Mouse (Mus musculus): ENCODE results near the gene Tas1r3. TPM values are rescaled to one million over a fixed set of nuclear protein-coding genes. Genes with fewer than 3 reads are reported as not detected.

The Tas1r3 gene
- total RNA-seq, 1 experiment, result 0.40 TPM

DNA sequence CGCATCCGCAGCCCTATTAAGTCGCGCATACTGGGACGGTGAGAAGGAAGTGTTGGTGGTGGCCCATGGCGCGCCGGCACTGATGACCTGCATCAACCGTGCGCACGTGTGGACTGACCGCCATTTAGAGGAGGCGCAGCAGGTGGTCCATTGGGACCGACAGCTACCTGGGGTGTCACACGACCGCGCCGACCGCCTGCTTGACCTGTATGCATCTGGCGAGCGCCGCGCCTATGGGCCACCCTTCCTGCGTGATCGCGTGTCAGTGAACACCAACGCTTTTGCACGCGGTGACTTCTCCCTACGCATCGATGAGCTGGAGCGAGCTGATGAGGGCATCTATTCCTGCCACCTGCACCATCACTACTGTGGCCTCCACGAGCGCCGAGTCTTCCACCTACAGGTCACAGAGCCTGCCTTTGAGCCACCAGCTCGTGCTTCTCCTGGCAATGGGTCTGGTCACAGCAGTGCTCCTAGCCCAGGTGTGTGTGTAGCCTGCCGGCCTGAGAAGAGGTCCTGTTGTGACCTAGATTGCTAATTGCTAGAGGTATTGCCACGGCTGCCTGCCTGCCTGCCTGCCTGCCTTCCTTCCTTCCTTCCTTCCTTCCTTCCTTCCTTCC is 21.4 kb downstream of the Tas1r3 start:
- in situ Hi-C loops (cut with MboI; ENCODE audit: low sequenced_read_pairs in 2 of 2, unreplicated experiment in 2 of 2), result no loop called here
- DNase-seq (ENCODE audit: low read depth, low spot score), result no peak
- Histone ChIP-seq H3K36me3 (ENCODE audit: control insufficient read depth, insufficient read depth, low read length, poor library complexity, severe bottlenecking) (no peaks in the 10 kb centered on the region), H3K4me1 (ENCODE audit: control insufficient read depth in 2 of 2, insufficient read depth in 2 of 2, low read length in 2 of 2, poor library complexity in 1 of 2) (peaks cover 2 to 20% of the 10 kb centered on the region in 2 experiments; a peak in 3 of 4 replicates), H3K9me3 (ENCODE audit: control insufficient read depth, insufficient read depth, low read depth, low read length) (no peaks in the 10 kb centered on the region), H3K9ac (ENCODE audit: insufficient read depth, low read depth, low read length, poor library complexity, severe bottlenecking) (peak overlapping the region; percentile 22; the same call in 1 of the 2 replicates), H3K27ac (ENCODE audit: insufficient read depth, low read depth, low read length, poor library complexity, severe bottlenecking) (no peak overlapping the region), H3K4me3 (ENCODE audit: insufficient read depth in 1 of 2, low read depth in 1 of 2, low read length in 2 of 2, poor library complexity in 1 of 2, severe bottlenecking in 1 of 2) (peak overlapping the region; percentile 57 to 64)
- no peak for TF ChIP-seq HCFC1 (IDR thresholded peaks at IDR 0.05; ENCODE audit: borderline replicate concordance, insufficient read depth, low read length)
- TF ChIP-seq CHD2 (IDR thresholded peaks at IDR 0.05; ENCODE audit: low read depth, low read length), result no peak
- no peak for TF ChIP-seq ZC3H11A (IDR thresholded peaks at IDR 0.05; ENCODE audit: borderline replicate concordance, low read depth, low read length)
- TF ChIP-seq MAFK (IDR thresholded peaks at IDR 0.05; ENCODE audit: insufficient read depth, low read depth, low read length), result no peak
- no peak for TF ChIP-seq ZNF384 (IDR thresholded peaks at IDR 0.05; ENCODE audit: low read depth, low read length)

DNA sequence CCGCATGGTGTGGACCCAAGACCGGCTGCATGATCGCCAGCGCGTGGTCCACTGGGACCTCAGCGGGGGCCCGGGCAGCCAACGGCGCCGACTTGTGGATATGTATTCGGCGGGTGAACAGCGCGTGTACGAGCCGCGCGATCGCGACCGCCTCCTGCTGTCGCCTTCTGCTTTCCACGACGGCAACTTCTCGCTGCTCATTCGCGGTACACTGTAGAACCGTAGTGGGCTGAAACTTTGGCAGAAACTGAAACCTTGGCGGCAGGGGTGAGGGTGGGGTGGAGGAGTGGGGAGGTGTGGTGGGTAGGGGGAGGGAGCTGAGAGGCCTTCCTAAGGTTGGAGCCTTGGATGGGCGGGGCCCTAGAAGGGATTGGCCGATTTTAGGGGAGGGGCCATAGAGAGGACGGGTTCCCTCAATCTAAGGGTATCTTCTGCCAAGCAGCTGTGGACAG is 22.1 kb downstream of the Tas1r3 start:
- Histone ChIP-seq H3K9ac (ENCODE audit: insufficient read depth, low read depth, low read length, poor library complexity, severe bottlenecking) (peak overlapping the region; percentile 42), H3K9me3 (ENCODE audit: control insufficient read depth, insufficient read depth, low read depth, low read length) (no peaks in the 10 kb centered on the region), H3K4me3 (ENCODE audit: insufficient read depth in 1 of 2, low read depth in 1 of 2, low read length in 2 of 2, poor library complexity in 1 of 2, severe bottlenecking in 1 of 2) (peak overlapping the region; percentile 64 to 76), H3K27ac (ENCODE audit: insufficient read depth, low read depth, low read length, poor library complexity, severe bottlenecking) (no peak overlapping the region), H3K36me3 (ENCODE audit: control insufficient read depth, insufficient read depth, low read length, poor library complexity, severe bottlenecking) (no peaks in the 10 kb centered on the region), H3K4me1 (ENCODE audit: control insufficient read depth in 2 of 2, insufficient read depth in 2 of 2, low read length in 2 of 2, poor library complexity in 1 of 2) (peaks cover 2 to 17% of the 10 kb centered on the region in 2 experiments; a peak in 3 of 4 replicates)
- DNase-seq (ENCODE audit: low read depth, low spot score), result peak; percentile 89
- in situ Hi-C loops (cut with MboI; ENCODE audit: low sequenced_read_pairs in 2 of 2, unreplicated experiment in 2 of 2), result no loop called here
- no peak for TF ChIP-seq ZC3H11A (IDR thresholded peaks at IDR 0.05; ENCODE audit: borderline replicate concordance, low read depth, low read length)

DNA sequence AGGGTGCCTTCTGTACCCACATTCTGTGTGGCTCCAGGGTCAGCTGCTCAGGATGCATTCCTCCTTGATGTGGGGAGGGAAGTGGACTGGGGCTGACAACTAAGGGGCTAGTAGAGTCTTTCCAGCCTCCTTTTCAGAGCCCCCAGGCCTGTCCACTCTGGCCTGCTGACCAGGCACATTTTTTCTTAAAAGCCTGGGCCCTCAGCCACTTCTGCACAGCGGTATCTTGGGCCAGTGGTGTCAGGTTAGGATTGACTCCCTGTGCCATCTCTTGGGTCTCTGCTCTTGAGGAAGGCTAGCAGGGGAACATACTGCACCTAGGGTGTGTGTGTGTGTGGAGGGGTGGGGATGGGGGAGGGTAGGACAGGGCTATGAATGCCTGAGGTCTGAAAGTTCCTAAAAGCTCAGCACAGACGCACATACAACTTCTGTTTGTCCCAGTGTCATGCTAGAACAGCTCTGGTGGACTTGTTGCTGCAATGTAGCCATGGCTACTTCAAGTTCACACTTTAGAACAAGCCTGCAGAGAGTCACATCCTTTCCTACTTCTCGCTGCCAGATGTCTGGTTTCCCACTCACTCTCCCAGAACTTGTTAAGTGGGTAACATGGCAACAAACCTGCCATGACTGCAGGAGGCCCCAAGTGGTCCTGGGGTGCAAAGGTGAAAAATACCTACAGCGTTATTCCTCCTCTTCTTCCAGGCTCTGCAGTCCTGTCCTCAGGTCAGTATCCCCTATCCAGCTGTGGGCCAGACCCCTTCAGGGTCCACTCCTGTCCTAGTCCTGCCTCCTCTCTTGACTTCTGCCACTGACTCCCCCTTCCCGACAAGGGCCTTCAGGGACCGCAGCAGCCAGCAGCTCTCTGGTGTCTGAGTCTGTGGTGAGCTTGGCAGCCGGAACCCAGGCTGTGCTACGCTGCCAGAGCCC is 22.8 kb downstream of the Tas1r3 start:
- H3K9ac ChIP-seq (ENCODE audit: insufficient read depth, low read depth, low read length, poor library complexity, severe bottlenecking), result peak overlapping the region; percentile 42
- no peak overlapping the region for H3K27ac ChIP-seq (ENCODE audit: insufficient read depth, low read depth, low read length, poor library complexity, severe bottlenecking)
- H3K36me3 ChIP-seq (ENCODE audit: control insufficient read depth, insufficient read depth, low read length, poor library complexity, severe bottlenecking), result no peaks in the 10 kb centered on the region
- peak overlapping the region; percentile 64 to 76 for H3K4me3 ChIP-seq (ENCODE audit: insufficient read depth in 1 of 2, low read depth in 1 of 2, low read length in 2 of 2, poor library complexity in 1 of 2, severe bottlenecking in 1 of 2)
- H3K4me1 ChIP-seq (ENCODE audit: control insufficient read depth in 2 of 2, insufficient read depth in 2 of 2, low read length in 2 of 2, poor library complexity in 1 of 2), result peaks cover 2 to 17% of the 10 kb centered on the region in 2 experiments; a peak in 3 of 4 replicates
- no peak for DNase-seq (ENCODE audit: low read depth, low spot score)
- TF ChIP-seq ZNF384 (IDR thresholded peaks at IDR 0.05; ENCODE audit: low read depth, low read length) (no peak), HCFC1 (IDR thresholded peaks at IDR 0.05; ENCODE audit: borderline replicate concordance, insufficient read depth, low read length) (no peak), CHD2 (IDR thresholded peaks at IDR 0.05; ENCODE audit: low read depth, low read length) (no peak), ZC3H11A (IDR thresholded peaks at IDR 0.05; ENCODE audit: borderline replicate concordance, low read depth, low read length) (no peak), MAFK (IDR thresholded peaks at IDR 0.05; ENCODE audit: insufficient read depth, low read depth, low read length) (no peak)
- in situ Hi-C loops (cut with MboI; ENCODE audit: low sequenced_read_pairs in 2 of 2, unreplicated experiment in 2 of 2), result no loop called here
- no peaks in the 10 kb centered on the region for H3K9me3 ChIP-seq (ENCODE audit: control insufficient read depth, insufficient read depth, low read depth, low read length)

DNA sequence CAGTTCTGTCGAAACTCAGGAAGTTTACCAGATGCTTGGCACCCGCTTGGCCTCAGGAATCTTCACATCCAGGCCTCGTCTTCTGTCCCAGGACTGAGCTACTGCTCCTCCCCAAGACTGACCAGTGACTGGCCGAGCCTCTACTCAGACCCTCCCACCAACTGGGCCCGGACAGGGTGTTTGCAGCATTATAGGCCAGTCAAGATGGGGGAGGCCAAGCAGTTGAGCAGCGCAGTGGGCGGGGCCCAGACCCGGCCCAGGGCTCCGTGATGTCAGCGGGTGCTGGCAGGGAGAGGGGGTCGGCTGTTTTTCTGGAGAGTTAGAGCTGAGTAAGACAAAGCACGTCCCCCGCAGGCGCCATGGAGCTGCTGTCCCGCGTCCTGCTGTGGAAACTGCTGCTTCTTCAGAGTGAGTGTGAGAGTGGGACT is 23.7 kb downstream of the Tas1r3 start, which contains the start of gene Mxra8:
TSS of gene Mxra8 (plus strand) at position 198 of the 428 bp plus-strand sequence.
- no peak within 1 kb of the TSS for H3K9ac ChIP-seq (ENCODE audit: insufficient read depth, low read depth, low read length, poor library complexity, severe bottlenecking)
- in situ Hi-C loops (cut with MboI; ENCODE audit: low sequenced_read_pairs in 2 of 2, unreplicated experiment in 2 of 2), result no loop called here
- H3K4me1 ChIP-seq (ENCODE audit: control insufficient read depth in 2 of 2, insufficient read depth in 2 of 2, low read length in 2 of 2, poor library complexity in 1 of 2), result peaks cover 2 to 17% of the 10 kb centered on the region in 2 experiments; a peak in 3 of 4 replicates
- TF ChIP-seq ZNF384 (IDR thresholded peaks at IDR 0.05; ENCODE audit: low read depth, low read length) (no peak), ZC3H11A (IDR thresholded peaks at IDR 0.05; ENCODE audit: borderline replicate concordance, low read depth, low read length) (no peak), HCFC1 (IDR thresholded peaks at IDR 0.05; ENCODE audit: borderline replicate concordance, insufficient read depth, low read length) (no peak), MAFK (IDR thresholded peaks at IDR 0.05; ENCODE audit: insufficient read depth, low read depth, low read length) (no peak), CHD2 (IDR thresholded peaks at IDR 0.05; ENCODE audit: low read depth, low read length) (no peak)
- peak within 1 kb of the TSS; percentile 26 to 64; a peak in 3 of 4 replicates for H3K4me3 ChIP-seq (ENCODE audit: insufficient read depth in 1 of 2, low read depth in 1 of 2, low read length in 2 of 2, poor library complexity in 1 of 2, severe bottlenecking in 1 of 2)
- no peak within 1 kb of the TSS; the same call in 1 of the 2 replicates for H3K27ac ChIP-seq (ENCODE audit: insufficient read depth, low read depth, low read length, poor library complexity, severe bottlenecking)
- no peaks in the 10 kb centered on the region for H3K9me3 ChIP-seq (ENCODE audit: control insufficient read depth, insufficient read depth, low read depth, low read length)
- no peaks in the 10 kb centered on the region for H3K36me3 ChIP-seq (ENCODE audit: control insufficient read depth, insufficient read depth, low read length, poor library complexity, severe bottlenecking)
- no peak for DNase-seq (ENCODE audit: low read depth, low spot score)

All from ES-E14 (cell line).